Mouse (Mus musculus): ENCODE measurements at regions not wholly inside any gene's neighbourhood (a gene's known extent, or its start where the extent isn't known, plus 50 kb on each side); places are given as distances from the start of the nearest gene placed in this dataset.

DNA sequence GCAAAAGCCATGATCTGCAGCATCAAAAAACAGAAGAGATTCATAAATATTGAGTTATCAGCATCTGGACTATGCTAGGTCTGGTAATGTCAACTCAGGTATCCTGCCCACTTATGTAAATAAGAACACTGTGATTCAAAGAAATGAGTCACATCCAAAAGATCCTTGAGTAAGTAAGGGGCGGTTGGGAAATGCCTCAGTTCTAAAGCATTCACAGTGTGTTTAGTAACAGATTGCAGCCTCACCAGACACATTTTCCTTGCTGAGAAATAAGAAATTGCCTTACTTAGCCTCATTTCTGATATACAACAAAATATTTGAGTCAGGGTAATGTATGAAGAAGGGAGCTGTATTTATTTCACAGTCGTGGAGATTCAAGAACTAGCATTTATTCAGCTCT lies 666.5 kb upstream of the Gpc5 start:
- WGBS: 87% methylated on average over 2 of the region's 2 CpGs
- H3K27ac ChIP-seq: no peak overlapping the region

More for the DNA sequence above, 666.5 kb upstream of the Gpc5 start:
- Histone ChIP-seq H3K9me3 (no peaks in the 10 kb centered on the region), H3K9ac (no peak overlapping the region), H3K4me2 (no peak overlapping the region), H3K27me3 (no peaks in the 10 kb centered on the region), H3K4me1 (replicated peaks) (no peaks in the 10 kb centered on the region), H3K36me3 (no peaks in the 10 kb centered on the region), H3K4me3 (no peak overlapping the region)
- ATAC-seq (ENCODE audit: low FRiP score): no peak
